Mouse (Mus musculus): ENCODE results near the gene Chst11.

Gene Chst11

GRCm38 (mm10) chr10:83140258-83140936 lies 155.1 kb downstream of the Chst11 start:
- DNase-seq (ENCODE audit: low read depth, low spot score), result peak; percentile 61

- DNase-seq (ENCODE audit: low read depth, low spot score), result no peak
Observed at GRCm38 (mm10) chr10:83141434-83141833, 156.1 kb downstream of the Chst11 start.

- peak; percentile 86 for DNase-seq (ENCODE audit: low read depth, low spot score)
Observed at GRCm38 (mm10) chr10:83143049-83143448, 157.8 kb downstream of the Chst11 start.

GRCm38 (mm10) chr10:83145836-83146235 lies 160.5 kb downstream of the Chst11 start:
- DNase-seq (ENCODE audit: low read depth, low spot score), result no peak

- peak; percentile 75 for DNase-seq (ENCODE audit: low read depth, low spot score)
Observed at GRCm38 (mm10) chr10:83149342-83150178, 164.3 kb downstream of the Chst11 start.

- DNase-seq (ENCODE audit: low read depth, low spot score), result peak; percentile 88
Observed at GRCm38 (mm10) chr10:83150587-83150986, 165.3 kb downstream of the Chst11 start.

GRCm38 (mm10) chr10:83151362-83151761 lies 166.1 kb downstream of the Chst11 start:
- no peak for DNase-seq (ENCODE audit: low read depth, low spot score)

- DNase-seq (ENCODE audit: low read depth, low spot score), result no peak
Observed at GRCm38 (mm10) chr10:83151896-83152685, 166.8 kb downstream of the Chst11 start.

- DNase-seq (ENCODE audit: low read depth, low spot score), result no peak
Observed at GRCm38 (mm10) chr10:83152723-83153122, 167.4 kb downstream of the Chst11 start.

GRCm38 (mm10) chr10:83153374-83153773 lies 168.1 kb downstream of the Chst11 start:
- DNase-seq (ENCODE audit: low read depth, low spot score), result no peak

GRCm38 (mm10) chr10:83153887-83154286 lies 168.6 kb downstream of the Chst11 start:
- no peak for DNase-seq (ENCODE audit: low read depth, low spot score)

GRCm38 (mm10) chr10:83157289-83157688 lies 172.0 kb downstream of the Chst11 start:
- DNase-seq (ENCODE audit: low read depth, low spot score), result no peak

- no peak for DNase-seq (ENCODE audit: low read depth, low spot score)
Observed at GRCm38 (mm10) chr10:83158322-83158721, 173.0 kb downstream of the Chst11 start.

GRCm38 (mm10) chr10:83159229-83159628 lies 173.9 kb downstream of the Chst11 start:
- no peak for DNase-seq (ENCODE audit: low read depth, low spot score)

- peak; percentile 91 for DNase-seq (ENCODE audit: low read depth, low spot score)
Observed at GRCm38 (mm10) chr10:83161656-83162365, 176.5 kb downstream of the Chst11 start.

GRCm38 (mm10) chr10:83163946-83164345 lies 178.6 kb downstream of the Chst11 start:
- no peak for DNase-seq (ENCODE audit: low read depth, low spot score)

- DNase-seq (ENCODE audit: low read depth, low spot score), result no peak
Observed at GRCm38 (mm10) chr10:83164901-83165435, 179.7 kb downstream of the Chst11 start.

GRCm38 (mm10) chr10:83165521-83166243 lies 180.4 kb downstream of the Chst11 start:
- peak; percentile 82 for DNase-seq (ENCODE audit: low read depth, low spot score)

- no peak for DNase-seq (ENCODE audit: low read depth, low spot score)
Observed at GRCm38 (mm10) chr10:83166272-83166671, 181.0 kb downstream of the Chst11 start.

- no peak for DNase-seq (ENCODE audit: low read depth, low spot score)
Observed at GRCm38 (mm10) chr10:83167492-83167891, 182.2 kb downstream of the Chst11 start.

Data from brain, adult 2 months (tissue).